Mouse (Mus musculus) megakaryocyte, embryonic 14.5 days (primary cell): ENCODE measurements around the gene Olfr430.

Experiments
- FLI1 ChIP-seq: IDR thresholded peaks from 2 replicates; pipeline ENCODE4 v1.6.1; 2012; ENCODE audit warnings: low read length, inconsistent platforms, mixed read lengths
- GATA1 ChIP-seq: IDR thresholded peaks from 3 replicates; pipeline ENCODE4 v1.6.1; 2012; ENCODE audit warnings: mixed read lengths, low read length, inconsistent platforms, borderline replicate concordance

GRCm38 (mm10) chr1:174051931-174052536 lies 14.4 kb upstream of the Olfr430 start:
- TF ChIP-seq GATA1 (no peak), FLI1 (no peak)
